Mouse (Mus musculus): ENCODE measurements around the gene Hist1h2ab. TPM values are rescaled to one million over a fixed set of nuclear protein-coding genes. Genes with fewer than 3 reads are reported as not detected.

The Hist1h2ab gene
- polyA plus RNA-seq, 1 experiment from 2014 or later = 49.6 TPM

- Histone ChIP-seq H3K36me3 (ENCODE audit: control insufficient read depth, insufficient read depth, low read length) (no peaks in the 10 kb centered on the region), H3K9ac (ENCODE audit: low read length) (peak overlapping the region; percentile 81), H3K4me1 (replicated peaks; ENCODE audit: control insufficient read depth, insufficient read depth, low read length) (peaks cover 20% of the 10 kb centered on the region), H3K9me3 (ENCODE audit: control insufficient read depth, low read length) (no peaks in the 10 kb centered on the region), H3K27ac (ENCODE audit: low read depth) (peak overlapping the region; percentile 97), H3K4me3 (ENCODE audit: low read depth, low read length) (peak overlapping the region; percentile 49), H3K27me3 (replicated peaks; ENCODE audit: control insufficient read depth, insufficient read depth, low read length) (no peaks in the 10 kb centered on the region), H3K4me2 (ENCODE audit: low read length) (peak overlapping the region; percentile 62)
- no peak for DNase-seq (ENCODE audit: low spot score)
- no peak for ATAC-seq (replicated peaks; ENCODE audit: low FRiP score, low TSS enrichment, low read depth)
- WGBS = 27% methylated on average over 13 of the region's 13 CpGs
Measured at GRCm38 (mm10) chr13:23740256-23740840, 10.6 kb upstream of the Hist1h2ab start.

- Histone ChIP-seq H3K9me3 (ENCODE audit: control insufficient read depth, low read length) (no peaks in the 10 kb centered on the region), H3K9ac (ENCODE audit: low read length) (no peak overlapping the region), H3K27me3 (replicated peaks; ENCODE audit: control insufficient read depth, insufficient read depth, low read length) (no peaks in the 10 kb centered on the region), H3K27ac (ENCODE audit: low read depth) (peak overlapping the region; percentile 97), H3K4me3 (ENCODE audit: low read depth, low read length) (no peak overlapping the region; the same call in 1 of the 2 replicates), H3K36me3 (ENCODE audit: control insufficient read depth, insufficient read depth, low read length) (no peaks in the 10 kb centered on the region), H3K4me1 (replicated peaks; ENCODE audit: control insufficient read depth, insufficient read depth, low read length) (peaks cover 20% of the 10 kb centered on the region), H3K4me2 (ENCODE audit: low read length) (peak overlapping the region; percentile 62)
- ATAC-seq (replicated peaks; ENCODE audit: low FRiP score, low TSS enrichment, low read depth) = no peak
- DNase-seq (ENCODE audit: low spot score) = no peak
- WGBS = 73% methylated on average over 5 of the region's 5 CpGs
Measured at GRCm38 (mm10) chr13:23740910-23741309, 10.0 kb upstream of the Hist1h2ab start.

- H3K4me3 ChIP-seq (ENCODE audit: low read depth, low read length) = no peak overlapping the region
- H3K4me1 ChIP-seq (replicated peaks; ENCODE audit: control insufficient read depth, insufficient read depth, low read length) = peaks cover 20% of the 10 kb centered on the region
- no peaks in the 10 kb centered on the region for H3K36me3 ChIP-seq (ENCODE audit: control insufficient read depth, insufficient read depth, low read length)
- H3K27me3 ChIP-seq (replicated peaks; ENCODE audit: control insufficient read depth, insufficient read depth, low read length) = no peaks in the 10 kb centered on the region
- ATAC-seq (replicated peaks; ENCODE audit: low FRiP score, low TSS enrichment, low read depth) (no peak), DNase-seq (ENCODE audit: low spot score) (no peak)
- H3K27ac ChIP-seq (ENCODE audit: low read depth) = no peak overlapping the region
- H3K9ac ChIP-seq (ENCODE audit: low read length) = no peak overlapping the region
- H3K4me2 ChIP-seq (ENCODE audit: low read length) = no peak overlapping the region
- no peaks in the 10 kb centered on the region for H3K9me3 ChIP-seq (ENCODE audit: control insufficient read depth, low read length)
Measured at GRCm38 (mm10) chr13:23742007-23742406, 8.9 kb upstream of the Hist1h2ab start.

GRCm38 (mm10) chr13:23743215-23743614 is 7.7 kb upstream of the Hist1h2ab start:
- WGBS = 83% methylated on average over 5 of the region's 5 CpGs
- no peak for ATAC-seq (replicated peaks; ENCODE audit: low FRiP score, low TSS enrichment, low read depth)
- no peak for DNase-seq (ENCODE audit: low spot score)
- no peak overlapping the region for H3K4me2 ChIP-seq (ENCODE audit: low read length)
- peaks cover 20% of the 10 kb centered on the region for H3K4me1 ChIP-seq (replicated peaks; ENCODE audit: control insufficient read depth, insufficient read depth, low read length)
- H3K36me3 ChIP-seq (ENCODE audit: control insufficient read depth, insufficient read depth, low read length) = no peaks in the 10 kb centered on the region
- no peak overlapping the region for H3K27ac ChIP-seq (ENCODE audit: low read depth)
- no peak overlapping the region for H3K9ac ChIP-seq (ENCODE audit: low read length)
- no peaks in the 10 kb centered on the region for H3K9me3 ChIP-seq (ENCODE audit: control insufficient read depth, low read length)
- H3K27me3 ChIP-seq (replicated peaks; ENCODE audit: control insufficient read depth, insufficient read depth, low read length) = no peaks in the 10 kb centered on the region
- H3K4me3 ChIP-seq (ENCODE audit: low read depth, low read length) = no peak overlapping the region

GRCm38 (mm10) chr13:23743963-23744362 is 7.0 kb upstream of the Hist1h2ab start:
- WGBS = 35% methylated on average over 4 of the region's 4 CpGs
- ATAC-seq (replicated peaks; ENCODE audit: low FRiP score, low TSS enrichment, low read depth) (no peak), DNase-seq (ENCODE audit: low spot score) (no peak)
- no peaks in the 10 kb centered on the region for H3K9me3 ChIP-seq (ENCODE audit: control insufficient read depth, low read length)
- H3K27ac ChIP-seq (ENCODE audit: low read depth) = peak overlapping the region; percentile 100
- peak overlapping the region; percentile 44 for H3K4me3 ChIP-seq (ENCODE audit: low read depth, low read length)
- H3K9ac ChIP-seq (ENCODE audit: low read length) = peak overlapping the region; percentile 67
- peaks cover 23% of the 10 kb centered on the region for H3K4me1 ChIP-seq (replicated peaks; ENCODE audit: control insufficient read depth, insufficient read depth, low read length)
- H3K36me3 ChIP-seq (ENCODE audit: control insufficient read depth, insufficient read depth, low read length) = no peaks in the 10 kb centered on the region
- peak overlapping the region; percentile 92 for H3K4me2 ChIP-seq (ENCODE audit: low read length)
- H3K27me3 ChIP-seq (replicated peaks; ENCODE audit: control insufficient read depth, insufficient read depth, low read length) = no peaks in the 10 kb centered on the region

GRCm38 (mm10) chr13:23744421-23745380 is 6.2 kb upstream of the Hist1h2ab start:
- Histone ChIP-seq H3K36me3 (ENCODE audit: control insufficient read depth, insufficient read depth, low read length) (no peaks in the 10 kb centered on the region), H3K27ac (ENCODE audit: low read depth) (peak overlapping the region; percentile 100), H3K9me3 (ENCODE audit: control insufficient read depth, low read length) (no peaks in the 10 kb centered on the region), H3K4me3 (ENCODE audit: low read depth, low read length) (peak overlapping the region; percentile 44), H3K4me1 (replicated peaks; ENCODE audit: control insufficient read depth, insufficient read depth, low read length) (peaks cover 23% of the 10 kb centered on the region), H3K4me2 (ENCODE audit: low read length) (peak overlapping the region; percentile 92), H3K9ac (ENCODE audit: low read length) (peak overlapping the region; percentile 67), H3K27me3 (replicated peaks; ENCODE audit: control insufficient read depth, insufficient read depth, low read length) (no peaks in the 10 kb centered on the region)
- no peak for ATAC-seq (replicated peaks; ENCODE audit: low FRiP score, low TSS enrichment, low read depth)
- no peak for DNase-seq (ENCODE audit: low spot score)
- 4% methylated on average over 13 of the region's 36 CpGs for WGBS

- peak; percentile 88 for DNase-seq (ENCODE audit: low spot score)
- WGBS = under 1% methylated on average over 21 of the region's 28 CpGs
- Histone ChIP-seq H3K9ac (ENCODE audit: low read length) (peak within 1 kb of the TSS; percentile 89), H3K4me1 (replicated peaks; ENCODE audit: control insufficient read depth, insufficient read depth, low read length) (peaks cover 20% of the 10 kb centered on the region), H3K4me2 (ENCODE audit: low read length) (peak within 1 kb of the TSS; percentile 92), H3K27me3 (replicated peaks; ENCODE audit: control insufficient read depth, insufficient read depth, low read length) (no peaks in the 10 kb centered on the region), H3K27ac (ENCODE audit: low read depth) (peak within 1 kb of the TSS; percentile 100), H3K4me3 (ENCODE audit: low read depth, low read length) (peak within 1 kb of the TSS; percentile 44), H3K9me3 (ENCODE audit: control insufficient read depth, low read length) (no peaks in the 10 kb centered on the region), H3K36me3 (ENCODE audit: control insufficient read depth, insufficient read depth, low read length) (no peaks in the 10 kb centered on the region)
- peak; percentile 67 for ATAC-seq (replicated peaks; ENCODE audit: low FRiP score, low TSS enrichment, low read depth)
Measured at GRCm38 (mm10) chr13:23745381-23746161, 5.4 kb upstream of the Hist1h2ab start, which contains the start of gene Hist1h3c. Hist1h3c (minus strand) TSS chr13:23745602.

All from intestine, embryonic 14.5 days (tissue).